Mouse (Mus musculus): ENCODE data around the gene Abca8b.
"Not testable (repeated sequence)": the region's sequence is repeated elsewhere in the genome, so short reads cannot be mapped to it uniquely, and the experiment has no call there.

DNA sequence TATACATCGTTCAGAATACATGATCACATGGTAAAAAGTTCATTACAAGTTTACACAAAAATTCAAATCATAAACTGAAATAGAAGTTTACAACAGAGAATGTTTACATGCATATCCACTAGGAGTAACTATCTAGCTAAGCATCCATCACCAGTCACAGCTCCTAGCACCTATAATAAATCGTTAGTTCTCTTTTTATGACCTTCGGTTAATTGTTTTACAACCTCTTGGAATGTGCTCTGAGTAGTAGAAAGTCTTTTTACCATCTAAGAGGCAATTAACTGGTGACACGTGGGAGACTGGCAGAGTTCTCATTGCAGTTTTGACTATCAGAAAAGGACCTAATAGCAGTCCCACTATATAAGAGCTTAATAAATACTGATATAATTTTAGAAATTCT, 62.4 kb downstream of the Abca8b start:
- not testable (repeated sequence) for TF ChIP-seq POLR2A (IDR thresholded peaks at IDR 0.05; ENCODE audit: low read depth, low read length); CTCF (IDR thresholded peaks at IDR 0.05; ENCODE audit: extremely low read depth, insufficient read depth, insufficient read length, insufficient replicate concordance)

All from spleen, adult 2 months (tissue).